Mouse (Mus musculus): ENCODE measurements around the gene Rnf224. TPM values are rescaled to one million over a fixed set of nuclear protein-coding genes. Genes with fewer than 3 reads are reported as not detected.

Gene Rnf224
- 0.06 and 0.12 TPM in 2 replicates for polyA plus RNA-seq (2012; rRNA removed)

DNA sequence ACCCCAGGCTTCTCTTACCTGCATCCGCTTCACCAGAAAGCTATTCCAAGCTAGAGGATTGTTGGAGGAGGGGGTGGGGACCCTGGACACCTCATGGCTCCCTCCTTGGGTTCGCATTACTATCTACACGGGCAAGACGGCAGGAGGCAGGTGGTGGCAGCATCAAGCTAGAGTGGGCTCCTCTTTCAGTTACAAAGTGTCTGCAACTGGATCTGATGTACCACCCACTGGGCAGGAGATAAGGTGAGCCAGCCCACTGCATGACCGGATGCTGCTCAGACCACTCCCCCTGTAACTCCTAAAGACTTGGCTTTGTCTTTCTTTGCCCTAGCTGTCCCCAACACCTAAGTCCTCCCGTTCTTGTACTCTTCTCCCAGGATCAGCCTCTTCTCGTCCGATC lies at the start of gene Rnf224:
Gene Rnf224 (minus strand): TSS at position 174 of the 400 bp plus-strand sequence.
- Histone ChIP-seq H3K36me3 (ENCODE audit: control insufficient read depth, insufficient read depth, low read length) (no peaks in the 10 kb centered on the region), H3K27me3 (replicated peaks; ENCODE audit: control insufficient read depth, insufficient read depth, low read length) (no peaks in the 10 kb centered on the region), H3K4me3 (ENCODE audit: insufficient read depth, low read depth, low read length) (no peak within 1 kb of the TSS), H3K4me1 (ENCODE audit: control insufficient read depth, insufficient read depth, low read length) (peaks cover 22% of the 10 kb centered on the region), H3K27ac (ENCODE audit: insufficient read depth, low read depth, low read length) (peak within 1 kb of the TSS; percentile 62; the same call in 1 of the 2 replicates)
- 50% methylated on average over 8 of the region's 8 CpGs for WGBS
- no peak for DNase-seq
- TF ChIP-seq POLR2A (IDR thresholded peaks at IDR 0.05; ENCODE audit: low read depth, low read length) (no peak), CTCF (conservative IDR thresholded peaks at IDR 0.05; ENCODE audit: insufficient read depth, insufficient read length, low read depth, low read length) (no peak)

DNA sequence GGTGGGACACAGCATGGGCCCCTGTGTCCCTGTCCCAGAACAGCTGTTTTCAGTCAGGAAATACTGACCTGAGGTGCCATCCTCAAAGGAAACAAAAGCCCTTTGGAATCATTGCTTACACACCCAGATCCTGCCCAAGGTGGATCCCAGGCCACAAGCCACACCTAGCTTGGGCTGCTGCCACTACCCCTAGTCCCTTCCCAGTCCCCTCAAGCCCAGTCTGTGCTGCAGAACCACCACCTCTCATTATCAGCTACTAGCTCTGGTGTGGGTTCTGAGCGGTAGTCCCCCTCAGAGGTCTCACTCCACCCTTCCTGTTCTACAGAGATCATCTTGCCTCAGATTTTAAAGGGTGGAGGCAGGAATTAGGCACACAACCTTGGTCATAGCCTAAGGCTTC lies 49.7 kb upstream of the Rnf224 start:
- no peak for DNase-seq
- Histone ChIP-seq H3K4me3 (ENCODE audit: insufficient read depth, low read depth, low read length) (no peak overlapping the region), H3K27ac (ENCODE audit: insufficient read depth, low read depth, low read length) (peak overlapping the region; percentile 69), H3K36me3 (ENCODE audit: control insufficient read depth, insufficient read depth, low read length) (no peaks in the 10 kb centered on the region; the same call in 1 of the 2 replicates), H3K27me3 (replicated peaks; ENCODE audit: control insufficient read depth, insufficient read depth, low read length) (no peaks in the 10 kb centered on the region), H3K4me1 (ENCODE audit: control insufficient read depth, insufficient read depth, low read length) (peaks cover 8% of the 10 kb centered on the region)
- 74% methylated on average over 1 of the region's 1 CpGs for WGBS
- TF ChIP-seq POLR2A (IDR thresholded peaks at IDR 0.05; ENCODE audit: low read depth, low read length) (no peak), CTCF (conservative IDR thresholded peaks at IDR 0.05; ENCODE audit: insufficient read depth, insufficient read length, low read depth, low read length) (no peak)

DNA sequence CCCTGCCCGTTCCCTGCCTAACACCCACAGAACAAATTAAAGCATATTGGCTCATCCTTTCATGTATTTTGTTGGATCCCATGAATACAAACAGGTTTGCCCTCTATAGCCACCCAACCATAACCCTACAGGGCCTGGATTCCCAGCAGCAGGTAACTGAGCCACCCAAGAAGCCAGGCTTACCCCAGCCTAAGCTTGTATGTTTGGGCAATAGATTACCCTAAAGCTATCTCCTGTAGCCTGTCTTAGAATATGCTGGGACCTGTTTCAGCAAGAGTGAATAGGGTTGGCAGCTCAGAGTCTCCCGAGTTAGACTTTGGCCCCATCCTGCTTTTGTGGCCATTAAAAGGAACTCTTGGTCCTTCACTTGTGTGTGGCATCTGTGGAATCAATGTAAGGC lies 49.0 kb upstream of the Rnf224 start:
- no peaks in the 10 kb centered on the region for H3K27me3 ChIP-seq (replicated peaks; ENCODE audit: control insufficient read depth, insufficient read depth, low read length)
- 76% methylated on average over 2 of the region's 2 CpGs for WGBS
- H3K4me1 ChIP-seq (ENCODE audit: control insufficient read depth, insufficient read depth, low read length), result peaks cover 8% of the 10 kb centered on the region
- no peak for TF ChIP-seq CTCF (conservative IDR thresholded peaks at IDR 0.05; ENCODE audit: insufficient read depth, insufficient read length, low read depth, low read length)
- H3K4me3 ChIP-seq (ENCODE audit: insufficient read depth, low read depth, low read length), result no peak overlapping the region
- H3K36me3 ChIP-seq (ENCODE audit: control insufficient read depth, insufficient read depth, low read length), result no peaks in the 10 kb centered on the region; the same call in 1 of the 2 replicates
- DNase-seq, result peak; percentile 27
- H3K27ac ChIP-seq (ENCODE audit: insufficient read depth, low read depth, low read length), result no peak overlapping the region

DNA sequence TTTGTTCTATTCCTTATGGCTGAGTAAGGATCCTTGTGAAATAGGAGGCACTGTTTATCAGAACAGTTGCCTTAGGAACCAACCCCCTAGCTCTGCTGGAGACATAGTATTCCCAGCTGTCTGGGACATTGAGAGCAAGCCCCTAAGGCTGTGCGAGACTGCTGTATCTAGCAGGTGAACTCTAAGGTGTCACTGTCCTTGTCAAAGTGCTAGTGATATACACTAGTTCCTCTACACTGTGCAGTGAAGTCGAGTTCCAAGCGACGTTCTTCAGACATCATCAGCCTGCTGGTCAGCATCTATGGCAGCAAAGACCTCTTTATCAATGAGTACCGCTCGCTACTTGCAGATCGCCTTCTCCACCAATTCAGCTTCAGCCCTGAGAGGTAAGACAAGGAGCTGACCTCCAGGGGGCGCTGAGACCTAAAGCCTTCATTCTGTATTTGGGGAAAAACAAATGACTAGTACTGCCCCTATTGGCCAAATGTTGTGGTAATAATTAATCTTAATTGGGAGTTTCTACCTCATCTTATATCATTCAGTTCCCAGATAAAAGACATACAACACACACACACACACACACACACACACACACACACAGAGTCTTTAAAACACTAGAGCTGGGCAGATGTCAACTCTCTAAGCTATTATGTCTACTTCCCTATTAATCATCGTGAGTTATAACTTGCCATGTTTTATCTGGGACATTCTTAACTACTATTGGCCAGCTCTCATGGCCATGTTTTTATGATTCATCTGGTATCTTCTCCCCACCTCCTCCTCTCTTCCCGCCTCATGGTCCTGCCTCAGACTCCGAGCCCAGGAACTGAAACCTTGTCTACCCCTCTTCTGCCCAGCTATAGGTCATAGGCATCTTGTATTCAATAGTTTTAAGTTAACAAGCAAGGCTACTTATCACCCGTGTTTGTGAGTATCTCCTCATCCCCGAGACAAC lies 42.6 kb upstream of the Rnf224 start:
- 62% methylated on average over 13 of the region's 13 CpGs for WGBS
- no peak overlapping the region for H3K4me3 ChIP-seq (ENCODE audit: insufficient read depth, low read depth, low read length)
- H3K27ac ChIP-seq (ENCODE audit: insufficient read depth, low read depth, low read length), result no peak overlapping the region
- H3K4me1 ChIP-seq (ENCODE audit: control insufficient read depth, insufficient read depth, low read length), result no peaks in the 10 kb centered on the region
- H3K27me3 ChIP-seq (replicated peaks; ENCODE audit: control insufficient read depth, insufficient read depth, low read length), result no peaks in the 10 kb centered on the region
- peak; percentile 87 for DNase-seq
- H3K36me3 ChIP-seq (ENCODE audit: control insufficient read depth, insufficient read depth, low read length), result peaks cover 3% of the 10 kb centered on the region
- TF ChIP-seq POLR2A (IDR thresholded peaks at IDR 0.05; ENCODE audit: low read depth, low read length) (no peak), CTCF (conservative IDR thresholded peaks at IDR 0.05; ENCODE audit: insufficient read depth, insufficient read length, low read depth, low read length) (peak; percentile 84)

DNA sequence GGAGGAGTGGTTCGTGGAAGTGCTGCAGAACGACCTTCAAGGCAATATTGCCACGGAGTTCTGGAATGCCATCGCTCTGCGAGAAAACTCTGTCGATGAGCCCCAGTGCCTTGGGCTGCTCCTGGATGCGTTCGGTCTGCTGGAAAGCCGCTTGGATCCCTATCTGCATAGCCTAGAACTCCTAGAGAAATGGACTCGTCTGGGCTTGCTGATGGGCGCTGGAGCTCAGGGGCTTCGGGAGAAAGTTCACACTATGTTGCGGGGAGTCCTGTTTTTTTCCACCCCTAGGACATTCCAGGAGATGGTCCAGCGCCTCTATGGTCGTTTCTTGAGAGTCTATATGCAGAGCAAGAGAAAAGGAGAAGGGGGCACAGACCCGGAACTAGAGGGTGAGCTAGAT lies 36.4 kb upstream of the Rnf224 start:
- H3K4me1 ChIP-seq (ENCODE audit: control insufficient read depth, insufficient read depth, low read length), result peaks cover 10% of the 10 kb centered on the region; the same call in 1 of the 2 replicates
- no peak for DNase-seq
- peak overlapping the region; percentile 85 for H3K4me3 ChIP-seq (ENCODE audit: insufficient read depth, low read depth, low read length)
- TF ChIP-seq CTCF (conservative IDR thresholded peaks at IDR 0.05; ENCODE audit: insufficient read depth, insufficient read length, low read depth, low read length) (no peak), POLR2A (IDR thresholded peaks at IDR 0.05; ENCODE audit: low read depth, low read length) (no peak)
- H3K36me3 ChIP-seq (ENCODE audit: control insufficient read depth, insufficient read depth, low read length), result no peaks in the 10 kb centered on the region; the same call in 1 of the 2 replicates
- no peak overlapping the region for H3K27ac ChIP-seq (ENCODE audit: insufficient read depth, low read depth, low read length)
- WGBS, result 26% methylated on average over 16 of the region's 16 CpGs
- H3K27me3 ChIP-seq (replicated peaks; ENCODE audit: control insufficient read depth, insufficient read depth, low read length), result no peaks in the 10 kb centered on the region

GRCm38 (mm10) chr2:25272515-25272914 lies 35.9 kb upstream of the Rnf224 start:
- no peak for TF ChIP-seq POLR2A (IDR thresholded peaks at IDR 0.05; ENCODE audit: low read depth, low read length)
- no peak for TF ChIP-seq CTCF (conservative IDR thresholded peaks at IDR 0.05; ENCODE audit: insufficient read depth, insufficient read length, low read depth, low read length)
- under 1% methylated on average over 29 of the region's 29 CpGs for WGBS
- no peak for DNase-seq
- H3K27me3 ChIP-seq (replicated peaks; ENCODE audit: control insufficient read depth, insufficient read depth, low read length), result no peaks in the 10 kb centered on the region
- no peaks in the 10 kb centered on the region; the same call in 1 of the 2 replicates for H3K36me3 ChIP-seq (ENCODE audit: control insufficient read depth, insufficient read depth, low read length)
- H3K4me3 ChIP-seq (ENCODE audit: insufficient read depth, low read depth, low read length), result peak overlapping the region; percentile 85
- H3K27ac ChIP-seq (ENCODE audit: insufficient read depth, low read depth, low read length), result no peak overlapping the region
- peaks cover 15% of the 10 kb centered on the region; the same call in 1 of the 2 replicates for H3K4me1 ChIP-seq (ENCODE audit: control insufficient read depth, insufficient read depth, low read length)

DNA sequence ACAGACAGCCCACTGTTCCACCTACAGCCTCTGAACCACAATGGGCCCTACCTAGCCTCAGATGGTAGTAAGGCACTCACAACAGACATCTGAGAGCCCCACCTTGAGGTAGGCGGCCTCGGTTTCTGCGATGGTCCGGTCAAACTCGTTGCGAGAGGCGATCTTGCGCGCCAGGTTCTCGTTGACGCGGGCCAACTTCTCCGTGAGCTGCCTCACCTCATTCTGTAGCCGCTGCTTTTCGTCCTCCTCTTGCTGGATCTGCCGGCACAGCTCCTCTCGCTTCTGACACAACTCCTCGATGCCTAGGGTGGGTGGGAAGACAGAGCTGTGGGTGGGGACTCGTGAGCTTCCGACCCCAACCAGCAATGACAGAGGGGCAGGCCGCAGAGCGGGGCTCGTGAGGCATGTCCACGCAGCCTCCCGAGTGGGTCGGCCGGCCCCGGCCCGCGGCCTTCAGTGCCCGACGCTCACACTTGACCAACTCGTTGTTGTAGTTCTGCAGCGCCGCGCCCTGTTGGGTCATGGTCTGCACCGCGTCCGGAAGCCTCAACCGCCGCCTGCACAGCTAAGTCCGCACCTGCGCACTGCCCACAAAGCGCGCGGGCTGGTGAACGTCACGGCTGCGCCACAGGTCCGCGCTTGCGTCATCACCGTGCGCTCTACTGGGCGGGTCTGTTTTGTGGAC lies 35.4 kb upstream of the Rnf224 start, which contains the start of the genes Ssna1 and Anapc2:
Gene Ssna1 (minus strand): TSS at position 612 of the 685 bp plus-strand sequence.
Gene Anapc2 (plus strand): TSS at position 652 of the 685 bp plus-strand sequence.
- no peaks in the 10 kb centered on the region for H3K27me3 ChIP-seq (replicated peaks; ENCODE audit: control insufficient read depth, insufficient read depth, low read length)
- no peaks in the 10 kb centered on the region; the same call in 1 of the 2 replicates for H3K36me3 ChIP-seq (ENCODE audit: control insufficient read depth, insufficient read depth, low read length)
- H3K27ac ChIP-seq (ENCODE audit: insufficient read depth, low read depth, low read length), result peak within 1 kb of the TSS; percentile 46
- peak within 1 kb of the TSS; percentile 85 for H3K4me3 ChIP-seq (ENCODE audit: insufficient read depth, low read depth, low read length)
- DNase-seq, result peak; percentile 99
- TF ChIP-seq CTCF (conservative IDR thresholded peaks at IDR 0.05; ENCODE audit: insufficient read depth, insufficient read length, low read depth, low read length) (peak; percentile 52; the same call in 1 of the 2 replicates), POLR2A (IDR thresholded peaks at IDR 0.05; ENCODE audit: low read depth, low read length) (peak; percentile 86)
- H3K4me1 ChIP-seq (ENCODE audit: control insufficient read depth, insufficient read depth, low read length), result peaks cover 21% of the 10 kb centered on the region
- WGBS, result 1% methylated on average over 55 of the region's 55 CpGs

Data from kidney, adult 2 months (tissue).